Mouse (Mus musculus): ENCODE results near the gene Agbl4.

GRCm38 (mm10) chr4:111683843-111684242 lies 1286.4 kb downstream of the Agbl4 start:
- TF ChIP-seq FLI1 (IDR thresholded peaks at IDR 0.05; ENCODE audit: low read length) (no peak), GATA1 (IDR thresholded peaks at IDR 0.05; ENCODE audit: borderline replicate concordance, low read length) (no peak)

Data from megakaryocyte, embryonic 14.5 days (primary cell).